Mouse (Mus musculus): ENCODE results near the gene Mettl7a2.

DNA sequence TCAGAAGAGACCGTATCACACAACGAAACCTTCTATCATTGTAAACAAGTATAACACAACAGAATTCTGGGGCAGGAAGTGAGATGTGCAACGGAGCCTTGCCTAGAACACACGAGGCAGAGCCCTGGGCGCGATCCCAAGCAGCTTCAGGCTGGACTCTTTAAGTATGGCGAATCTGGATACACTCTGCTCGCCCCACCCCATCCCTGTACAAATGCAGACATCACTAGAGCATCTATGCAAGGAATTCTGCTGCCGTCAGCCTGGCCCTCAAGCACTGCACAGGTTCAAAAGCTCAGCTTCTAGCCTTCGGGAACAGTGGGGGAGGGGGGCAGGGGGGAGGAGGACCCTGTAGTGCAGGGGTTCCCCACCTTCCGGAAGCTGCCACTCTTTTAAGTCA is 40.0 kb downstream of the Mettl7a2 start:
- TF ChIP-seq CTCF (IDR thresholded peaks at IDR 0.05; ENCODE audit: low read depth, low read length) = no peak
- no peak for TF ChIP-seq POLR2A (IDR thresholded peaks at IDR 0.05; ENCODE audit: extremely low read depth, insufficient read depth, low read length)
